Mouse (Mus musculus) cortical plate, adult 2 months (tissue): ENCODE results near the gene Med27. TPM values are rescaled to one million over a fixed set of nuclear protein-coding genes. Genes with fewer than 3 reads are reported as not detected.

Experiments used
- H3K27ac ChIP-seq: fragments of 200-500 bp; 2 replicates; pipeline ENCODE4 v1.5.1; 2012; ENCODE audit warnings: low read length, control low read depth, inconsistent platforms; ENCODE audit not compliant: insufficient read depth
- H3K4me1 ChIP-seq: fragments of 200-500 bp; 2 replicates; pipeline ENCODE4 v1.6.1; 2011; ENCODE audit warnings: low read length; ENCODE audit not compliant: control insufficient read depth, insufficient read depth
- H3K4me3 ChIP-seq: fragments of 200-500 bp; 2 replicates; pipeline ENCODE4 v1.5.1; 2011; ENCODE audit warnings: mild to moderate bottlenecking, low read length, control low read depth; ENCODE audit not compliant: insufficient read depth
- CTCF ChIP-seq: fragments of 200-500 bp; IDR thresholded peaks from 2 replicates; pipeline ENCODE4 v1.5.1; 2011; ENCODE audit warnings: mild to moderate bottlenecking, control low read depth, low read length; ENCODE audit not compliant: insufficient read depth; ENCODE audit errors: extremely low read depth
- POLR2A ChIP-seq: fragments of 200-500 bp; IDR thresholded peaks from 2 replicates; pipeline ENCODE4 v1.6.1; 2011; ENCODE audit warnings: mild to moderate bottlenecking, low read length, control low read depth; ENCODE audit not compliant: insufficient read depth; ENCODE audit errors: extremely low read depth
- polyA plus RNA-seq: library from polyadenylated mRNA; depleted of rRNA; stranded (reverse); fragments of >200 nt; gene quantifications from 2 replicates; pipeline ENCODE4 v1.2.3, GENCODE M21; 2012

Med27 gene
- polyA plus RNA-seq, 1 experiment = 47.6 TPM

DNA sequence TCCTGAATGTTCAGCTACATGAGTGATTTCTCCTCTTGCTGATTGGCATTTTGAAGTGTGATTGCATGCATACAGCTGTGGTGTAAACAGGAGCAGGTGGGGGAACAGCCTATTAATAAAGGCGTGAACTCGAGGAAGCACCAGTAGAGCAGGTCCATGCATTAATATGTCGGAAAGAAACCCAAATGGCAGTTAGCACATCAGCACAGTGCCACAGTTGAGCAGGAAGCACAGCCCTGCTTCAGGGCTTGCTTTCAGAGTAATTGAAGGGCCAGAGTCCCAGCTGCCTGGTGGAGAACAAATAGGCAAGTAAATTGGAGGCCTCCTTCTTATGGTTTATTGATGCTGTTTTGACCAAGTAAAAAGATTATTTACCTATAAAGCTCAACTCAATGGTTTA lies 60.7 kb downstream of the Med27 start:
- H3K4me1 ChIP-seq = peaks cover 6% of the 10 kb centered on the region
- TF ChIP-seq CTCF = no peak
- TF ChIP-seq POLR2A = no peak
- H3K27ac ChIP-seq = no peak overlapping the region
- no peak overlapping the region for H3K4me3 ChIP-seq

DNA sequence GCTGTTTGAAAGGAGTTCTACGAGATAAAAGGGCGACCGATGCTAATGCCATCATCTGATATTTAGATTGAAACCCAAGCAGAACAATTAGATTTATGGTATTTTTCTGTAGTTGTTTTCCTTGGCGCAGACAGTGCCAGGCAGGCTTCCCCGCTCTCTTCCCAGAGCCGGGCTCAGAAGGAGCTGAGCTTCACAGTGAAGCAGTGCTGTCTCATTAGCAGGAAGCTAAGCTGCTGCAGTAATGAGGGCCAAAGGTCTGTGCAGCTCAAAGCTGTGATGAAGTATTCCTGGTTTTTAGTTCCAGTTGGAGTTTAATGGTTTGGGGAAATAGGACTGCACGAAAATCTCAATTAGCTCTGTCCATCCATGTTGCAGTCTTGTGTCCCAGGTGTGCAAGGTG lies 61.1 kb downstream of the Med27 start:
- H3K27ac ChIP-seq = no peak overlapping the region
- H3K4me1 ChIP-seq = peaks cover 5% of the 10 kb centered on the region
- TF ChIP-seq CTCF (no peak), POLR2A (no peak)
- no peak overlapping the region for H3K4me3 ChIP-seq

DNA sequence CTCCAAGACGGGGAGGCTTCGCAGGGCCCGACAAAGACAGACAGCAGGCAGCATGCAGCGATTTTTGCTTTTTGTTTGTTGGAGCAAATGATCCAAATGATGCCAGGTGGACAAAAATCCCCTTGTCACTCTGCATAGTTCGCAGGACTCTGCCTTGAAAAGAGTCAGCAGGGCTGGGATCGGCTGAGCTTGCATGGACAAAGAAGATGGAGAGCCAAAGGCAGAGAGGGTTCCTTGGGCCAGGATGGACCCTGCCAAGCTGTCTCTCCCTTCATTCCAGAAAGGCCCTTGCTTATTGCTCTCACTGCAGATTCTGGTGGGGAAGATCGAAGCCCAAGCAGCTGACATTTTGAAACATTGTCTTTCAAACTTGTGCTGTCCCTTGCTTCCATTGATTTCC lies 64.3 kb downstream of the Med27 start:
- no peak overlapping the region for H3K27ac ChIP-seq
- no peak overlapping the region for H3K4me3 ChIP-seq
- peaks cover 12% of the 10 kb centered on the region for H3K4me1 ChIP-seq
- TF ChIP-seq CTCF (no peak), POLR2A (no peak)

DNA sequence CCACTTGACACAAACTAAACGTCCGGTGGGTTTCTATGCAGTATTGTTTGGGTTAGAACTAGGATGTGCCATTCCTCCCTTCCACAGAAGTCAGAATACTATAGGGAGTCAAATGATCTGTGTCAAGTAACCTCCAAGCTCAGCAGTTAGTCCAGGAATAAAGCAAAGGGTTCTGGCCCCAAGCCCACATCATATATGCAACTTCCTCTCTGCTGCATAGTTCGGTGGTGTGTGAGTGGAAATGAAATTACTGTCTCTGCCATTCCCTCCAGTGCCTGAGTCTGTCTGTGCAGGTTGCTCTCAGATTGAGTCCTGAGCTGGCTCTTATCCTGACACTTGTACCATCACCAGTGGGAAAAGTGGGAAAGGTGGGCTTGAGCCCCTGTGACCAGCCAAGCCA lies 65.8 kb downstream of the Med27 start:
- H3K27ac ChIP-seq = no peak overlapping the region
- TF ChIP-seq CTCF = no peak
- TF ChIP-seq POLR2A = no peak

DNA sequence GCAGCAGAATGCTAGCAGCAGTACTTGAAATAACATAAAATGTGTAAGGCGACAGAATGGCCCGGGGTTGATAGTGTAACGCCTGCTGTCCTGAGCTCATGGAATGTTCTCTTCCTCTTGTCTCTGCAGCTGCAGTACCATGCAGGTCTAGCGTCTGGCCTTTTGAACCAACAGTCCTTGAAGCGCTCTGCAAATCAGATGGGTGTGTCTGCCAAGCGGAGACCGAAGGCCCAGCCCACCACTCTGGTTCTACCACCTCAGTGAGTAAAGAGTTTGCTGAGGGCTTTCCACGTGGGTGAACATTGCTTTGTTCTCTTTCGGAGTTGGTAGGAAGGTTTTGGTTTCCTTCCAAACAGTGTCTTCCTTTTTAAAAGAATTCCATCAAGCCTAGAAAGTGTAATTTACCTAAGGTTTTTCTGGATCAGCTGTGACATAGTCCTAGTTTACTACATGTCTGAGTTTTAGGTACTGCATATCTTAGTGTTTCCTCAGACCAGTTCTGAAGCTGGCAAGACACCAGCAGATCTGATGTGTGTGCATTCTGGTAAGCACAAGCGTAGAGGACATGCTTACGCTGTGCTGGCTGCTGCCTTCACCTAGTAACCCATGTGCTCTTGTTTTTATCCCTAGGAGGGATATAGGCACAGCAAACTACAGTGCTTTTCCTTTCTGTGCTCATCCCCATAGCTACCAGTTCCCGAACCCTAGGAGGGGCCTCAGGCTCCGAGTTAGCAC lies 66.8 kb downstream of the Med27 start:
- peaks cover 11% of the 10 kb centered on the region; the same call in 1 of the 2 replicates for H3K4me1 ChIP-seq
- no peak overlapping the region for H3K27ac ChIP-seq
- TF ChIP-seq CTCF (no peak), POLR2A (no peak)

More for the DNA sequence above, 65.8 kb downstream of the Med27 start:
- peaks cover 10% of the 10 kb centered on the region; the same call in 1 of the 2 replicates for H3K4me1 ChIP-seq
- no peak overlapping the region for H3K4me3 ChIP-seq

DNA sequence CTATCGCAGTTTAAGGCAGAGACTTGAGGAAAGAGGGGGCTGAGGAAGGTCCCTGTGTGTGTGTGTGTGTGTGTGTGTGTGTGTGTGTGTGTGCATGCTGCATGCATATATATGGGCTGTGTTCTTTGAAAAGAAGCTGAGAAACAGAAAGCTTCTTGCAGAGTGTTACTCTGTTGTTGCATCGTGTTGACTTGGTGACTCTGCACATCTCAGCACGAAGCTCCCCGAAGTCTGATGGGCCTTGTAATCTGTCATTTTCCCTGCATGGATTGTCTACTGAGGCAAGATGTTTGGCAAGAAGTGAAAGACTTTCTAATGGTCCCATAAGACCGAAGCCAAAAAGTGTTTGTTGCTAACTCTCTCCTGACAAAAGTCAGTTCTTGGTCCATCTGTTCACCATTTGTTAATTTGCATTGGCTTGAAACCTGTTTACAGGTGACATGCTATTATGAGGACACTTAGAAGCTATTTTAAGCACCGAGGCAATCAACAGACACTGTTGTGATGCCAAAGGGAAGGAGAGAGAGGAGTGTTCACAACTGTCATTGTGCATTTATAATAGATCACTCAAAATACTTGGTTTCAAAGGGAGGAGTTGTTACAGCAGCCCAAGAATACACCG lies 68.3 kb downstream of the Med27 start:
- no peak overlapping the region for H3K27ac ChIP-seq
- peaks cover 11% of the 10 kb centered on the region; the same call in 1 of the 2 replicates for H3K4me1 ChIP-seq
- no peak overlapping the region for H3K4me3 ChIP-seq
- TF ChIP-seq POLR2A (no peak), CTCF (no peak)

More for the DNA sequence above, 66.8 kb downstream of the Med27 start:
- H3K4me3 ChIP-seq = no peak overlapping the region

DNA sequence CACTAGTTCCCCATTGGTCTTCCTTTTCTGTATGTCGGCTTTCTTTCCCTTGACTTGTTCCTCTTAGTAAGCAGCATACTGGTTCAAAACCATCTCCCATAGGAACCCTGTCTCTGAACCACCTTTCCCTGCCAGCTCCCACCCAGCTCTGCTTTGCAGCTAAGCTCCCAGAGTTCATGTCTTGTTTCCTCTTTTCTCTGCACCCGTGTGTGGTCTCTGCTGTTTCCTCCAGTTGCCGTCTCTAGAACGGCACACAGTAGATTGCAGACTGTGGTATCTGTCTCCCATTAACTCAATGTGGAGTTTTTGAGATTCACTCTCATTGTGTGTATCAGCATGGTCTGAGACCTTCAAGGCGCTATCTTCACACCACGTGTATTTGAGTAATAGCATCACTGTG lies 71.9 kb downstream of the Med27 start:
- peaks cover 6% of the 10 kb centered on the region; the same call in 1 of the 2 replicates for H3K4me1 ChIP-seq
- TF ChIP-seq CTCF (no peak), POLR2A (no peak)
- H3K27ac ChIP-seq = no peak overlapping the region
- H3K4me3 ChIP-seq = no peak overlapping the region

DNA sequence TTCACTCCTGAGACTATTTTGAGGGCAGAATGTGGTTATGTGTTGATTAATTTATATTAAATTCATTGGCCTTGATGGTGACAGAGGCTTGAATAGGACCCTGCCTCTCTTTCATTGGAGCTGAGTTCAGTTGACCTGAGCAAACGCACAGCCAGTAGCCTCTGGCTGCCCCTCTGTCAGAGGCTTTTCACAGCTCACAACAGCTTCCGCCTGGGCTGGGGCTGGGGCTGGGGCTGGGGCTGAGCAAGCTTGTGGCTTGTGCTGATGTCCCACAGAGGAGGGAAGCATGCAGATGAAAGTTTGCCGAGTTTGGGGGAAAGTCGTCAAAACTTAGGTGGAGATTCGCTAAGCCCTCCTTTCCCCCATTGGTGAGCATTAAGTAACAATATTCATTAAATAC lies 72.8 kb downstream of the Med27 start:
- H3K4me1 ChIP-seq = peaks cover 6% of the 10 kb centered on the region; the same call in 1 of the 2 replicates
- no peak for TF ChIP-seq POLR2A
- no peak for TF ChIP-seq CTCF
- no peak overlapping the region for H3K4me3 ChIP-seq
- H3K27ac ChIP-seq = no peak overlapping the region

DNA sequence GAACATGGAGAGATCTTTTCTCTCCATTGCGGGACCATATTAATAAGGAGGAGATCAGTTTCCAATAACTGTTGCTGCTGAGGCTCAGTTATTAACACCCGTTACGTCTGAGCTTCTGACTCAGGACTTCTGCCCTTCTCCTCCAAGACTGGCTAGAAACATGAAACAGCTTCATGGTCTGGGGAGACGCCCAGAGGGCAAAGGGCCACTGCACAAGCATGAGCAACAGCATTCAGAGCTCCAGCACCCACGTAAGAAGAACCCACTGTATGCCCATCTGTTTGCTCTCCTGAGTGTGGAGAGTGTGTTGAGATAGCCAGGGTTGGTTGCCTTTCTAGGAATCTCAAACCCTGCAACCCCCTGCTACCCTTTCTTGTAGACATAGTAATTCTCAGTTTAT lies 73.3 kb downstream of the Med27 start:
- TF ChIP-seq POLR2A = no peak
- H3K27ac ChIP-seq = no peak overlapping the region
- no peak overlapping the region for H3K4me3 ChIP-seq
- peaks cover 4% of the 10 kb centered on the region; the same call in 1 of the 2 replicates for H3K4me1 ChIP-seq
